Mouse (Mus musculus): ENCODE results near the gene Gabrr3.

DNA sequence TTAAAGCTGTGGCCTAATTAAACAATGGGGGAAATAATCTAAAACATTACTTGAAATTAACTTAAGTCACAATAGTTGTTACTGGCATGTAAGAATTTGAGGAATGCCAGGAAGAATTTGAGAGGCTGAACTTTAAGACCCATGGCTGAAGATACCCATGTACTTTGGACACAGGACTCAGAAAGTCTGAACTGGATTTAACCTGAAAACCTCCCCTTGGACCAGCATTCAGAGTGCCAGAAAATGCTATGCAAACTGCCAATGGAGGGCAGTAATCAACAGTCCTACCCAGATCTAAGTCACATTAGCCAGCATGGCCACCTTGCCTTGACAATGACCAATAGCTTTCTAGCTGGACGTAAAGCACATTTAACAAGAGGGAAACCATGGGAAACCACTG, 90.8 kb downstream of the Gabrr3 start:
- TF ChIP-seq CTCF (IDR thresholded peaks at IDR 0.05): no peak
- TF ChIP-seq EP300 (IDR thresholded peaks at IDR 0.05): no peak

Measured in lung, postnatal 0 days (tissue).